Mouse (Mus musculus): Measurements from ENCODE around the gene Homer2. TPM values are rescaled to one million over a fixed set of nuclear protein-coding genes. Genes with fewer than 3 reads are reported as not detected.

Homer2 gene
- polyA plus RNA-seq, 1 experiment: 1.1 TPM

DNA sequence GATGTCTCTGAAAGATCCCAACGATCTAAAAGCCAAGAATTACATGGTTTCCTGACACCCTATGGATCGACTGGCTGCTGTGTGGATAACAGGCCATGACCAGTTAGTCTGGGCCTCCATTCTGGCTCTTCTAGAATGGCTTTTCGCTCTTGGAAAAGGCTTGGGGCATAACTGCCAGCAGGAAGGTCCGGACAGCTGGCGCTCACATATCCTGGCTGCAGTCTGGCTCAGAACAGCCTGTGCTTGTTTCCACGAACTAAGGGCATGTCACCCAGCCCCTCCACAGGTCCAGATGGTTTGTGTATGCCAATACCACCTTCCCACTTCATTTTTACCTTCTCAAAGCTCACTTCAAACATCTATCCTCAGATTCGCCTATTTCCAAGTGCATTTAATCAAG lies 22.0 kb downstream of the Homer2 start:
- TF ChIP-seq CTCF (conservative IDR thresholded peaks at IDR 0.05; ENCODE audit: insufficient read depth, insufficient read length, low read depth, low read length) (no peak), POLR2A (IDR thresholded peaks at IDR 0.05; ENCODE audit: low read depth, low read length) (no peak)
- WGBS: 85% methylated on average over 7 of the region's 7 CpGs
- Histone ChIP-seq H3K4me3 (ENCODE audit: insufficient read depth, low read depth, low read length) (no peak overlapping the region), H3K27me3 (replicated peaks; ENCODE audit: control insufficient read depth, insufficient read depth, low read length) (no peaks in the 10 kb centered on the region), H3K36me3 (ENCODE audit: control insufficient read depth, insufficient read depth, low read length) (no peaks in the 10 kb centered on the region), H3K27ac (ENCODE audit: insufficient read depth, low read depth, low read length) (no peak overlapping the region), H3K4me1 (ENCODE audit: control insufficient read depth, insufficient read depth, low read length) (no peaks in the 10 kb centered on the region)
- DNase-seq: no peak

GRCm38 (mm10) chr7:81683779-81684422 lies 23.4 kb downstream of the Homer2 start:
- no peaks in the 10 kb centered on the region for H3K36me3 ChIP-seq (ENCODE audit: control insufficient read depth, insufficient read depth, low read length)
- no peaks in the 10 kb centered on the region for H3K27me3 ChIP-seq (replicated peaks; ENCODE audit: control insufficient read depth, insufficient read depth, low read length)
- H3K27ac ChIP-seq (ENCODE audit: insufficient read depth, low read depth, low read length): no peak overlapping the region
- WGBS: 80% methylated on average over 7 of the region's 7 CpGs
- TF ChIP-seq POLR2A (IDR thresholded peaks at IDR 0.05; ENCODE audit: low read depth, low read length) (no peak), CTCF (conservative IDR thresholded peaks at IDR 0.05; ENCODE audit: insufficient read depth, insufficient read length, low read depth, low read length) (no peak)
- H3K4me1 ChIP-seq (ENCODE audit: control insufficient read depth, insufficient read depth, low read length): no peaks in the 10 kb centered on the region
- no peak overlapping the region for H3K4me3 ChIP-seq (ENCODE audit: insufficient read depth, low read depth, low read length)
- no peak for DNase-seq

DNA sequence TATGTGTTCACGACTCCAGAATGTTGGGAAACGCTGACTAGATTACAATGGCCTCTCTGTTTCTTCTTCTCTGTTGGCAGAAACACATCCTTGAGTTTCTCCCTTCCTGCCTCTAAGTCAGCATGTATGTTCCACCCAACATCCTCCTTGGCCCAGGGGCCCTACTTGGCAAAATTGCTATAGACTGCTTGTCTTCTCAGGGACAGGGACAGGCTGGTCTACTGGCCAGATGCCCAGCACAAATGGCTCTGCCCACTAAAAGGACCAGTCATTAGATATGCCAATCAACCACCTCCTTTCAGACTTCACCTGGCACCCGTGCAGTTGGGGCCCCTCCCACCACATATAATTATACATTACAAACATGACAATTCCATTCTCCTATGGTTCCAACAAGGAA lies 25.9 kb downstream of the Homer2 start:
- TF ChIP-seq CTCF (conservative IDR thresholded peaks at IDR 0.05; ENCODE audit: insufficient read depth, insufficient read length, low read depth, low read length) (no peak), POLR2A (IDR thresholded peaks at IDR 0.05; ENCODE audit: low read depth, low read length) (no peak)
- Histone ChIP-seq H3K4me3 (ENCODE audit: insufficient read depth, low read depth, low read length) (no peak overlapping the region), H3K36me3 (ENCODE audit: control insufficient read depth, insufficient read depth, low read length) (no peaks in the 10 kb centered on the region), H3K27me3 (replicated peaks; ENCODE audit: control insufficient read depth, insufficient read depth, low read length) (no peaks in the 10 kb centered on the region), H3K4me1 (ENCODE audit: control insufficient read depth, insufficient read depth, low read length) (no peaks in the 10 kb centered on the region), H3K27ac (ENCODE audit: insufficient read depth, low read depth, low read length) (no peak overlapping the region)
- DNase-seq: no peak
- WGBS: 69% methylated on average over 3 of the region's 3 CpGs

- no peak overlapping the region for H3K4me3 ChIP-seq (ENCODE audit: insufficient read depth, low read depth, low read length)
- DNase-seq: peak; percentile 3
- H3K4me1 ChIP-seq (ENCODE audit: control insufficient read depth, insufficient read depth, low read length): no peaks in the 10 kb centered on the region
- TF ChIP-seq POLR2A (IDR thresholded peaks at IDR 0.05; ENCODE audit: low read depth, low read length) (no peak), CTCF (conservative IDR thresholded peaks at IDR 0.05; ENCODE audit: insufficient read depth, insufficient read length, low read depth, low read length) (no peak)
- WGBS: 42% methylated on average over 15 of the region's 15 CpGs
- H3K36me3 ChIP-seq (ENCODE audit: control insufficient read depth, insufficient read depth, low read length): no peaks in the 10 kb centered on the region
- H3K27me3 ChIP-seq (replicated peaks; ENCODE audit: control insufficient read depth, insufficient read depth, low read length): no peaks in the 10 kb centered on the region
- no peak overlapping the region for H3K27ac ChIP-seq (ENCODE audit: insufficient read depth, low read depth, low read length)
Measured at GRCm38 (mm10) chr7:81673359-81674013, 33.8 kb downstream of the Homer2 start.

- H3K4me1 ChIP-seq (ENCODE audit: control insufficient read depth, insufficient read depth, low read length): no peaks in the 10 kb centered on the region
- no peak overlapping the region for H3K4me3 ChIP-seq (ENCODE audit: insufficient read depth, low read depth, low read length)
- no peak for TF ChIP-seq CTCF (conservative IDR thresholded peaks at IDR 0.05; ENCODE audit: insufficient read depth, insufficient read length, low read depth, low read length)
- no peak for TF ChIP-seq POLR2A (IDR thresholded peaks at IDR 0.05; ENCODE audit: low read depth, low read length)
- no peaks in the 10 kb centered on the region for H3K27me3 ChIP-seq (replicated peaks; ENCODE audit: control insufficient read depth, insufficient read depth, low read length)
- no peaks in the 10 kb centered on the region for H3K36me3 ChIP-seq (ENCODE audit: control insufficient read depth, insufficient read depth, low read length)
- 34% methylated on average over 10 of the region's 10 CpGs for WGBS
- no peak overlapping the region for H3K27ac ChIP-seq (ENCODE audit: insufficient read depth, low read depth, low read length)
- no peak for DNase-seq
Measured at GRCm38 (mm10) chr7:81672735-81673291, 34.5 kb downstream of the Homer2 start.

- Histone ChIP-seq H3K27me3 (replicated peaks; ENCODE audit: control insufficient read depth, insufficient read depth, low read length) (no peaks in the 10 kb centered on the region), H3K4me3 (ENCODE audit: insufficient read depth, low read depth, low read length) (no peak overlapping the region), H3K27ac (ENCODE audit: insufficient read depth, low read depth, low read length) (no peak overlapping the region), H3K4me1 (ENCODE audit: control insufficient read depth, insufficient read depth, low read length) (no peaks in the 10 kb centered on the region), H3K36me3 (ENCODE audit: control insufficient read depth, insufficient read depth, low read length) (no peaks in the 10 kb centered on the region)
- DNase-seq: no peak
- TF ChIP-seq CTCF (conservative IDR thresholded peaks at IDR 0.05; ENCODE audit: insufficient read depth, insufficient read length, low read depth, low read length): no peak
- TF ChIP-seq POLR2A (IDR thresholded peaks at IDR 0.05; ENCODE audit: low read depth, low read length): no peak
- WGBS: 89% methylated on average over 4 of the region's 4 CpGs
Measured at GRCm38 (mm10) chr7:81667156-81667555, 40.2 kb downstream of the Homer2 start.

DNA sequence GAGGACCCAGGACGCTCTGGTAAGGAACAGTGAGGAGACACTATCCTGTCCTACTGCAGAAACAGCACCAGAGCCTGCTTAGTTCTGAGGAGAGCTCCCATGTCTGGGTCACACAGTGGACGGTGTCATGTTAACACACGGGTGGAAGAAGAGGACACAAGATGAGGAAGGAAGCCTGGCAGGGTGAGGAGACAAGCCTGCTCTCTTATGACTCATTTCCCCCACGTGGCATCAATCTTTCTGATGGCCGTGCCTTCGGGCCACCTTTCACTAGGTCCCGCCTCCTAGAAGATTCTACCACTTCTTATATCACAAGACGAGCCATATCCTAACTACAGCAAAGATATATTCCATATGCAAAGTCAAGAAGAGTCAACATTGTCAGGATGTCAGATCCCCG lies 40.7 kb downstream of the Homer2 start:
- TF ChIP-seq POLR2A (IDR thresholded peaks at IDR 0.05; ENCODE audit: low read depth, low read length): no peak
- TF ChIP-seq CTCF (conservative IDR thresholded peaks at IDR 0.05; ENCODE audit: insufficient read depth, insufficient read length, low read depth, low read length): no peak
- Histone ChIP-seq H3K27ac (ENCODE audit: insufficient read depth, low read depth, low read length) (no peak overlapping the region), H3K27me3 (replicated peaks; ENCODE audit: control insufficient read depth, insufficient read depth, low read length) (no peaks in the 10 kb centered on the region), H3K4me3 (ENCODE audit: insufficient read depth, low read depth, low read length) (no peak overlapping the region), H3K4me1 (ENCODE audit: control insufficient read depth, insufficient read depth, low read length) (no peaks in the 10 kb centered on the region), H3K36me3 (ENCODE audit: control insufficient read depth, insufficient read depth, low read length) (no peaks in the 10 kb centered on the region)
- 59% methylated on average over 9 of the region's 9 CpGs for WGBS
- no peak for DNase-seq

All from kidney, adult 2 months (tissue).